Mouse (Mus musculus) CD4-positive, CD25-positive, alpha-beta regulatory T cell, adult 2 months (primary cell): ENCODE data around the gene Nradd.

Experiments used
- DNase-seq: peaks from one replicate; pipeline ENCODE4 v3.0.0-alpha.2; 2012; ENCODE audit warnings: low read depth, low spot score

Gene Nradd

GRCm38 (mm10) chr9:110652963-110653654, 28.9 kb upstream of the Nradd start:
- DNase-seq, result no peak

- peak; percentile 58 for DNase-seq
Measured at GRCm38 (mm10) chr9:110651931-110652722, 27.9 kb upstream of the Nradd start.

- no peak for DNase-seq
Measured at GRCm38 (mm10) chr9:110649775-110650174, 25.5 kb upstream of the Nradd start.

- peak; percentile 88 for DNase-seq
Measured at GRCm38 (mm10) chr9:110645219-110645618, 21.0 kb upstream of the Nradd start.

GRCm38 (mm10) chr9:110644295-110644694, 20.0 kb upstream of the Nradd start:
- no peak for DNase-seq

GRCm38 (mm10) chr9:110643787-110644186, 19.5 kb upstream of the Nradd start:
- DNase-seq, result no peak

- no peak for DNase-seq
Measured at GRCm38 (mm10) chr9:110642812-110643524, 18.7 kb upstream of the Nradd start.

- no peak for DNase-seq
Measured at GRCm38 (mm10) chr9:110641006-110641405, 16.8 kb upstream of the Nradd start.

GRCm38 (mm10) chr9:110638611-110639021, 14.4 kb upstream of the Nradd start:
- no peak for DNase-seq

GRCm38 (mm10) chr9:110635225-110635624, 11.0 kb upstream of the Nradd start:
- peak; percentile 93 for DNase-seq

GRCm38 (mm10) chr9:110633882-110634281, 9.6 kb upstream of the Nradd start:
- no peak for DNase-seq

- no peak for DNase-seq
Measured at GRCm38 (mm10) chr9:110632671-110633070, 8.4 kb upstream of the Nradd start.

GRCm38 (mm10) chr9:110631651-110632275, 7.5 kb upstream of the Nradd start:
- no peak for DNase-seq

GRCm38 (mm10) chr9:110631191-110631590, 6.9 kb upstream of the Nradd start:
- peak; percentile 65 for DNase-seq

GRCm38 (mm10) chr9:110630171-110630570, 5.9 kb upstream of the Nradd start:
- DNase-seq, result no peak

GRCm38 (mm10) chr9:110625350-110625908, 1.2 kb upstream of the Nradd start:
- no peak for DNase-seq

- DNase-seq, result no peak
Measured at GRCm38 (mm10) chr9:110623416-110624195, 646 bp downstream of the Nradd start.

GRCm38 (mm10) chr9:110622621-110623219, 1.5 kb downstream of the Nradd start:
- DNase-seq, result no peak

GRCm38 (mm10) chr9:110620685-110621084, 3.6 kb downstream of the Nradd start:
- DNase-seq, result no peak

GRCm38 (mm10) chr9:110620180-110620579, 4.1 kb downstream of the Nradd start:
- peak; percentile 47 for DNase-seq
